Mouse (Mus musculus): ENCODE measurements at regions not wholly inside any gene's neighbourhood (a gene's known extent, or its start where the extent isn't known, plus 50 kb on each side); places are given as distances from the start of the nearest gene placed in this dataset.
"Not testable (repeated sequence)": the region's sequence is repeated elsewhere in the genome, so short reads cannot be mapped to it uniquely, and the experiment has no call there.

DNA sequence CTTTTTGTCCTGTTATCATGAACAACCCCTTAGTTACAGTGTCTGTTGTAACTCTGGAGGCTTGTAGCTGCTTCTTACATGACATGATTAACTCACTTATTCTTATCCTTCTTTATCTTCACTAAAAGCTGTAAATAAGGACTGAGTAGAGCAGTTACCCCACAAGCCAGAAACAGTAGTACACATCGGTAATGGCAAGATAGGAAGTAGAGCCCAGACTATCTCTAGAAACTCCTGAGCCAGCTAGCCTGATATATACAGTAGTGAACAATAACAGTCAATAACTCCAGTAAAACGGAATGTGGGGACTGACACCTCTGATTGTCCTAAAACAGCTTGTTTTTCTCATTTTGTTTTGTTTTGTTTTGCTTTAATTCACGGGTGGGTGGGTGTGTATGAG is 80.9 kb upstream of the Adss start:
- DNase-seq (ENCODE audit: low spot score in 2 of 2): not testable (repeated sequence)
- intact Hi-C loops (cut with DNase I): loop anchor here (2.0 kb wide), 1 partner anchor 232 kb away; no protein-coding TSS in a partner anchor

DNA sequence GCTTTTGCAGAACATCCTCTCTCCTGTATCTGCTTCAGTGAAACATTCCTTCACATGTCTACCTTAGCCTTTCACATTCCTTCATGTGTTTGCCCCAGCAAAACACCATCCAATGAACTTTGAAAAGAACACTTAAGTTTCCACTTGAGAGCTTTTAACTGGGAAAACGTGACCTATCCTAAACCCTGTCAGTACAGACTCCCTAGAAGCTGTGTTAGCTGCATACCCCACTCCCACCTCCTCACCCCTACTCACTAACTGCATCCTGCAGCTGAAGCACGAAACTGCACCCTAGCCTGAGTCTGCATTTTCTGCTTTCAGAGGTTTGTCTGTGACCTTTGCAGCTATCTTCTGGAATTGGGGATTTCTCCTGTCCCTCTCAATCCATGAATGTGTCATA is 81.7 kb upstream of the Catspere2 start:
- intact Hi-C loops (cut with DNase I): no loop called here
- no peak for DNase-seq (ENCODE audit: low spot score in 2 of 2)

DNA sequence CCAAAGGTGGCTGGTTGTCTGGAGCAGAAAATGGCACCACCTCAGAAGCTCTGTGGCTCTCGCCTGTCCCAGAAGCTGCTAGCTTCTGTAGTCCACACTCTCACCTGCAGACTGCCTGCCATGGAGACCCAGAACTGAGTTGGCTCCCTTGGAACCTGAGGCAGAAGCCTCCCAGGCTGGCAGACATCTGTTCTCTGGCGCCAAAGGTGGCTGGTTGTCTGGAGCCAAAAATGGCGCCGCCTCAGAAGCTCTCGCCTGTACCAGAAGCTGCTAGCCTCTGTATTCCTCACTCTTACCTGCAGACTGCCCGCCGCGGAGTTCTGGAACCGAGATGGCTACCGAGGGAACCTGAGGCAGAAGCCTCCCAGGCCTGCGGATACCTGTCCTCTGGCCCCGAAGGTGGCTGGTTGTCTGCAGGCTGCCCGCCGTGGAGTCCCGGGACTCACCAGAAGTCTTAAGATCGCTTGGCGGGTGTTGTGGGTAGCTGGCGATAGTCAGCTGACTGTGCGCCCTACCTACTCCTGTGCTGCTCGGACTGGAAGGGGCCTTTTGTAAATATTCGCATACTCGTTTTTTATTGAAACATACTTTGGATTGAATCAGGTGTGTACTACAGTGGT is 54.7 kb upstream of the Catspere2 start:
- intact Hi-C loops (cut with DNase I); DNase-seq (ENCODE audit: low spot score in 2 of 2): not testable (repeated sequence)
